Mouse (Mus musculus): Measurements from ENCODE around the gene Pigk. TPM values are rescaled to one million over a fixed set of nuclear protein-coding genes. Genes with fewer than 3 reads are reported as not detected.
"Not testable (repeated sequence)": the region's sequence is repeated elsewhere in the genome, so short reads cannot be mapped to it uniquely, and the experiment has no call there.

The Pigk gene
- polyA plus RNA-seq, 1 experiment from 2014 or later: 42.9 TPM

DNA sequence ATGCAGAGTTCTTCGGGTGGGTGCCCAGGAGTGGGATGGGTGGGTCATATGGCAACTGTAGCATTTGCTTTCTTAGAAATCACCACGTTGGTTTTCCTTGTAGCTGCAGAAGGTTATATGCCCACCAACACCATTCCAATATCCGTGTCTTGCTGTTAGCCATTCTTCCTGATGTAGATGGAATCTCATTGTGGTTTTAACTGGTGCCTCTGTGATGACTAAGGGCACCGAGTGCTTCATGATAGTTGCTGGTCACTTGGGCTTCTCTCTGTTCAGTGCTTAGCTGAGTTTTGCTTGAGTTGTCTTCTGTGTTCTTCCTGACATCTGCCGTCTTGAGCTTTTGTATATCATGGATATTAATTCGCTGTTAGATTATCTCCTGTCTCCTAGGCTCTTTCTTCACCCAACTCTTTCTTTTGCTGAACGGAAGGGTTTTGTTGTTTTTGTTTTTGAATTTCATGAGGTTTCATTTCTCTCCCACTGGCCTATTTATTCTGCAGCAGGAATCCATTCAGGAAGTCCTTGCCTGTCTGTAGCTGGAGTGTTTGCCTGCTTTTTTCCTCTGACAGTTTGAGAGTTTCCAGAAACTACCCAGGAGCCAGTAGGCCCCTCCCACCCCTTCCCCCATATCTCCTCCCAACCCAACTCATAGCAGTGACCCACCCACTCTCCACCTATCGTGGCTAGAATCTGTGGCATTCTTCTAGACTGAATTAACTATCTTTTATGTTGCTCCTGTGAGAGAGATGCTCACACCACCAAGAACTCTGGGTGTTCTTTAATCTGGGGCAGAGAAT is 50.8 kb downstream of the Pigk start:
- H3K9ac ChIP-seq (ENCODE audit: low read length): no peak overlapping the region
- DNase-seq (ENCODE audit: low spot score): no peak
- H3K9me3 ChIP-seq (ENCODE audit: control insufficient read depth, low read length): no peaks in the 10 kb centered on the region
- H3K36me3 ChIP-seq (ENCODE audit: control insufficient read depth, insufficient read depth, low read length): no peaks in the 10 kb centered on the region
- 0 out of 2 replicates have a peak overlapping the region, but pooled peaks have one; percentile 12 for H3K4me2 ChIP-seq (ENCODE audit: low read length)
- H3K4me1 ChIP-seq (replicated peaks; ENCODE audit: control insufficient read depth, insufficient read depth, low read length): peaks cover 22% of the 10 kb centered on the region
- ATAC-seq (replicated peaks; ENCODE audit: low FRiP score, low TSS enrichment, low read depth): no peak
- H3K27ac ChIP-seq (ENCODE audit: low read depth): peak overlapping the region; percentile 48; the same call in 1 of the 2 replicates
- no peaks in the 10 kb centered on the region for H3K27me3 ChIP-seq (replicated peaks; ENCODE audit: control insufficient read depth, insufficient read depth, low read length)
- H3K4me3 ChIP-seq (ENCODE audit: low read depth, low read length): no peak overlapping the region
- WGBS: 49% methylated on average over 8 of the region's 8 CpGs

DNA sequence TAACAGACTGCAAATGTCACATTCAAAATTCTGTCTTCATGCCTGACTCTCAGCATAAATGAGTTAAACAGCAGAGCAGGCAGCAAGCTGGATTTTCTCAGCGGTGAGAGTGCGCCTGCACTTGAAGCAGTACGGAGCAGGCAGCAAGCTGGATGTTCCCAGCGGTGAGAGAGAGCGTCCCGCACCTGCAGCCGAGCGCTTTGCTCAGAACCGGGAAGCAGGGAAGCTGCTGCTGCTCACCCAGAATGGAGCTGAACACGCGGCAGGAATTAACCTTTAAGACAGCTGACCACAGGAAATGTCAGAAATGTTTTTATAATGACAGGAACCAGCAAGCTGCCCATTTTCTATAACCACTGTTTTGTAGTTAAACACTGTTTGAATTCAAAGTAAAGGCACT is 53.6 kb downstream of the Pigk start:
- ATAC-seq (replicated peaks; ENCODE audit: low FRiP score, low TSS enrichment, low read depth): no peak
- no peak for DNase-seq (ENCODE audit: low spot score)
- H3K4me2 ChIP-seq (ENCODE audit: low read length): no peak overlapping the region
- H3K27me3 ChIP-seq (replicated peaks; ENCODE audit: control insufficient read depth, insufficient read depth, low read length): no peaks in the 10 kb centered on the region
- H3K4me1 ChIP-seq (replicated peaks; ENCODE audit: control insufficient read depth, insufficient read depth, low read length): peaks cover 18% of the 10 kb centered on the region
- H3K27ac ChIP-seq (ENCODE audit: low read depth): no peak overlapping the region
- 33% methylated on average over 11 of the region's 11 CpGs for WGBS
- no peak overlapping the region for H3K9ac ChIP-seq (ENCODE audit: low read length)
- H3K36me3 ChIP-seq (ENCODE audit: control insufficient read depth, insufficient read depth, low read length): no peaks in the 10 kb centered on the region
- H3K4me3 ChIP-seq (ENCODE audit: low read depth, low read length): no peak overlapping the region
- no peaks in the 10 kb centered on the region for H3K9me3 ChIP-seq (ENCODE audit: control insufficient read depth, low read length)

DNA sequence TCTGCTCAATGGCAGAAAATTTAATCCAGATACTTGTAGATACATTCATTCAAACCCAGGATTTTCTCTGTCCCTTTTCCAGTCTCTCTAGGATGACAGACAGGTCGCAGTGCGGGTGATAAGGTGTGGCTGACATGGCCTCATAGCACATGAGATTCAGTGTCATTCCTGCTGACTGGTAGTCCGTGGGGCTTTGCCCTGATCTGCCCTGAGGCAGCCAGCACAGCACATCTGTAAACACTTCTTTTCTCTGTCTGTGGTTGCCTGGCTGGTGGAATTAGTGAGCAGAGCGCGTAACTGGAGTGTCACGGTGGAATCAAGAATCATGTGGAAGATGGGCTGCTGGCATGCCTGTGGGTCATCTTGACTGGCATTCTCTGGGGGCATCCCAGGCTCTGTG is 56.2 kb downstream of the Pigk start:
- DNase-seq (ENCODE audit: low spot score) (no peak), ATAC-seq (replicated peaks; ENCODE audit: low FRiP score, low TSS enrichment, low read depth) (no peak)
- Histone ChIP-seq H3K27ac (ENCODE audit: low read depth) (no peak overlapping the region), H3K9ac (ENCODE audit: low read length) (no peak overlapping the region), H3K4me3 (ENCODE audit: low read depth, low read length) (no peak overlapping the region), H3K4me1 (replicated peaks; ENCODE audit: control insufficient read depth, insufficient read depth, low read length) (peaks cover 5% of the 10 kb centered on the region), H3K9me3 (ENCODE audit: control insufficient read depth, low read length) (no peaks in the 10 kb centered on the region), H3K27me3 (replicated peaks; ENCODE audit: control insufficient read depth, insufficient read depth, low read length) (no peaks in the 10 kb centered on the region), H3K36me3 (ENCODE audit: control insufficient read depth, insufficient read depth, low read length) (no peaks in the 10 kb centered on the region), H3K4me2 (ENCODE audit: low read length) (no peak overlapping the region)
- 75% methylated on average over 6 of the region's 6 CpGs for WGBS

DNA sequence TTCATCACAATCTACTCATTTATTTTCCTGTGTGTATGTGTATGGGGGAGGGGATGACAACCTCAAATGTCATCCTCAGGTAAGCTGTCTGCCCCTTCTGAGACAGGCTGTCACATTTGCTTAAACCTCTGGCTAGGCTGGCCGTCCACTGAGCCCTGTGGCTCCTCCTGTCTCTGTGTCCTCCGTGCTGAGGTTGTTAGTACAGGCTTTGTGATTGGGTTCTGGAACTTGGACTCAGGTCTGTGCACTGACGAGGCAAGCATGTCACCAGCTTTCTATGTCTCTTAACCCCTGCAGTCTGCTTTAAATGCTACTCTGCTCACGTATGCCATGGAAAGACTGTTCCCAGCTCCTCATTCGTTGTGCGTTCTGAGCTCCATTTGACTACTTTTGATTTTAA is 62.5 kb downstream of the Pigk start:
- Histone ChIP-seq H3K27me3 (replicated peaks; ENCODE audit: control insufficient read depth, insufficient read depth, low read length) (no peaks in the 10 kb centered on the region), H3K9ac (ENCODE audit: low read length) (no peak overlapping the region), H3K4me3 (ENCODE audit: low read depth, low read length) (no peak overlapping the region), H3K4me2 (ENCODE audit: low read length) (no peak overlapping the region), H3K36me3 (ENCODE audit: control insufficient read depth, insufficient read depth, low read length) (no peaks in the 10 kb centered on the region), H3K4me1 (replicated peaks; ENCODE audit: control insufficient read depth, insufficient read depth, low read length) (peaks cover 6% of the 10 kb centered on the region; the same call in 1 of the 2 replicates), H3K27ac (ENCODE audit: low read depth) (no peak overlapping the region), H3K9me3 (ENCODE audit: control insufficient read depth, low read length) (no peaks in the 10 kb centered on the region)
- WGBS: 80% methylated on average over 6 of the region's 6 CpGs
- DNase-seq (ENCODE audit: low spot score) (no peak), ATAC-seq (replicated peaks; ENCODE audit: low FRiP score, low TSS enrichment, low read depth) (no peak)

DNA sequence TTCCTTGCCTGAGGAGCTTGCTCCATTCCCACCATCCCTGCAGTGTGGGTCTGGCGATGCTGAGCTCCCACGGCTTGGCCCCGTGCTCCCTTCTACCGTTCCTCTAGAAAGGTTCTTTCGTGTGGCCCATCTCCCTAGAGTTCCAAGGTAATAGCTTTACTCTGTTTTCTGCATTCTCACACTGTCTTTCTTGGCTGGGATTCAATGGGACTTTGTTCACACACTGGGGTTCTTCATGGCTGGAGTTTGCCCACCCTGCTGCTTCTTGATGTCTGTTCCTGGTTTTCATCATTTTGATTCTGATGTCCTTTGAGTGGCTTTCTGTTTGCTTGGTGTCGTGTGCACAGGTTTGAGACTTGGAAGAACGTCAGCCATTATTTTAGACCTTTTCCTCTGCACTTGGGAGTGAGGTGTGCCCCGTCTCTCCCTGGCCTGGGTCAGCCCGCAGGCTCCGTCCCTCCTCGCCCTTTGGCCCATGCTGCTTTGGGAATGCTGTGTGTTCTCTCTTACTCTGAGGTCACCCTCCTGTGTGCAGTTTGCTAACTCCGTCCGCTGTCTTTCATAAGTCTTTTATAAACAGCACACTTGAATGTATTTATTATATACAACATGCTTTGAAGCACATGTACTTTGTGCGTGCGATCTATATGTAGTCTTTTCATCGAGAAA is 63.1 kb downstream of the Pigk start:
- no peaks in the 10 kb centered on the region for H3K27me3 ChIP-seq (replicated peaks; ENCODE audit: control insufficient read depth, insufficient read depth, low read length)
- WGBS: 43% methylated on average over 16 of the region's 16 CpGs
- no peak for ATAC-seq (replicated peaks; ENCODE audit: low FRiP score, low TSS enrichment, low read depth)

DNA sequence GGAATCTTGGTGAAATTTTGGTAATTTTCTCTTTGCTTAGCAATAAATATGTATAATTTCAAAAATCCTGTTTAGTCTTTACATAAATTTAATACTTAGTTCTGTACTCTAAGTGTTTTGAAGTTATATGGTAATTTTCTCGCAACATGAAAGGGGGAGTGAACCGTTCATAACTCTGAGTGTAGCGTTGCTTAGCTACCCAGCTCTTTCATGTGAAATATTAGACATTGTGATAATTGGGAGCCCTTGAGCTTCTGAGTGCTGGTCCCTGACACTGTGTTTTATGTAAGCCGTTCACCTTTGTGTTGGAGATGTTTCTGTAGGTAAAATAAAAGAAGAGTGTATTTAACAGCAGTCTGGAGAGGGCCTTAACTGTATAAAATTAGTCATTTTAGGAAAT is 65.9 kb downstream of the Pigk start:
- Histone ChIP-seq H3K27me3 (replicated peaks; ENCODE audit: control insufficient read depth, insufficient read depth, low read length) (no peaks in the 10 kb centered on the region), H3K4me3 (ENCODE audit: low read depth, low read length) (no peak overlapping the region), H3K4me2 (ENCODE audit: low read length) (no peak overlapping the region), H3K9ac (ENCODE audit: low read length) (no peak overlapping the region), H3K27ac (ENCODE audit: low read depth) (no peak overlapping the region), H3K9me3 (ENCODE audit: control insufficient read depth, low read length) (no peaks in the 10 kb centered on the region), H3K4me1 (replicated peaks; ENCODE audit: control insufficient read depth, insufficient read depth, low read length) (peaks cover 9% of the 10 kb centered on the region; the same call in 1 of the 2 replicates), H3K36me3 (ENCODE audit: control insufficient read depth, insufficient read depth, low read length) (no peaks in the 10 kb centered on the region)
- DNase-seq (ENCODE audit: low spot score) (no peak), ATAC-seq (replicated peaks; ENCODE audit: low FRiP score, low TSS enrichment, low read depth) (no peak)
- 87% methylated on average over 4 of the region's 4 CpGs for WGBS

More for the DNA sequence above, 63.1 kb downstream of the Pigk start:
- Histone ChIP-seq H3K36me3 (ENCODE audit: control insufficient read depth, insufficient read depth, low read length) (no peaks in the 10 kb centered on the region), H3K4me3 (ENCODE audit: low read depth, low read length) (no peak overlapping the region), H3K4me2 (ENCODE audit: low read length) (no peak overlapping the region), H3K9me3 (ENCODE audit: control insufficient read depth, low read length) (no peaks in the 10 kb centered on the region), H3K4me1 (replicated peaks; ENCODE audit: control insufficient read depth, insufficient read depth, low read length) (peaks cover 6% of the 10 kb centered on the region; the same call in 1 of the 2 replicates), H3K27ac (ENCODE audit: low read depth) (no peak overlapping the region), H3K9ac (ENCODE audit: low read length) (no peak overlapping the region)
- no peak for DNase-seq (ENCODE audit: low spot score)

DNA sequence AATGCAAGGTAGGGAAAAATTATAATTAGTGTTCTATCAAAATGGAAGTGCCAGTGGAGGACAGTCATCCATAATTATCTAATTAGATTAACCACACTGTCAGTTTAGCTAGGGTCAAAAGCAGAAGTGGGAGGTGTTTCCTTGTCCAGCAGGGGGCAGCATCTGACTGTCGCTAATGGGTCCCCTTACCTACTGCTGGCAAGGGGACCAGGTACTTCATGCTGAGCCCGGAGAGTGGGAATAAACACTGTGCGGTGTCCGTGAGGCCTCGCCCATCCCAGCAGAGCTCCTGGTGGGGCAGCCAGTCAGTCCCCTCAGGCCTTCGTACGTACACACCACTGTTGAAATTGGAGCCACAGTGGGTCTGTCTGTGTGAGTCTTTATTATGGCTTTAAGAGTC is 69.9 kb downstream of the Pigk start:
- Histone ChIP-seq H3K27ac (ENCODE audit: low read depth) (no peak overlapping the region), H3K27me3 (replicated peaks; ENCODE audit: control insufficient read depth, insufficient read depth, low read length) (no peaks in the 10 kb centered on the region), H3K36me3 (ENCODE audit: control insufficient read depth, insufficient read depth, low read length) (0 out of 2 replicates have a peak, but pooled peaks cover 9% of the 10 kb centered on the region), H3K4me1 (replicated peaks; ENCODE audit: control insufficient read depth, insufficient read depth, low read length) (0 out of 2 replicates have a peak, but pooled peaks cover 3% of the 10 kb centered on the region), H3K4me2 (ENCODE audit: low read length) (no peak overlapping the region), H3K9me3 (ENCODE audit: control insufficient read depth, low read length) (no peaks in the 10 kb centered on the region), H3K9ac (ENCODE audit: low read length) (no peak overlapping the region), H3K4me3 (ENCODE audit: low read depth, low read length) (no peak overlapping the region)
- WGBS: 13% methylated on average over 7 of the region's 7 CpGs
- DNase-seq (ENCODE audit: low spot score) (peak; percentile 85), ATAC-seq (replicated peaks; ENCODE audit: low FRiP score, low TSS enrichment, low read depth) (peak; percentile 86)

DNA sequence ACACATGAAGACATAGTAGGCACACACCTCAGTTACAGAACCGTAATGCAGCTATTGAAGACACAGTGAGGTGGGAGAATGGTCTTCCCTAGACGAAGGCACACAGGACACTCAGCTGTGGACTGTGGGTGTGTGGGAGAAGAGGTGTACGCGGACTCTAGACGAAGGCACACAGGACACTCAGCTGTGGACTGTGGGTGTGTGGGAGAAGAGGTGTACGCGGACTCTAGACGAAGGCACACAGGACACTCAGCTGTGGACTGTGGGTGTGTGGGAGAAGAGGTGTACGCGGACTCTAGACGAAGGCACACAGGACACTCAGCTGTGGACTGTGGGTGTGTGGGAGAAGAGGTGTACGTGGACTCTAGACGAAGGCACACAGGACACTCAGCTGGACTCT is 70.5 kb downstream of the Pigk start:
- 80% methylated on average over 7 of the region's 13 CpGs for WGBS
- H3K9me3 ChIP-seq (ENCODE audit: control insufficient read depth, low read length); H3K36me3 ChIP-seq (ENCODE audit: control insufficient read depth, insufficient read depth, low read length); H3K4me1 ChIP-seq (replicated peaks; ENCODE audit: control insufficient read depth, insufficient read depth, low read length); H3K27me3 ChIP-seq (replicated peaks; ENCODE audit: control insufficient read depth, insufficient read depth, low read length); H3K4me2 ChIP-seq (ENCODE audit: low read length); DNase-seq (ENCODE audit: low spot score); ATAC-seq (replicated peaks; ENCODE audit: low FRiP score, low TSS enrichment, low read depth); H3K9ac ChIP-seq (ENCODE audit: low read length); H3K27ac ChIP-seq (ENCODE audit: low read depth); H3K4me3 ChIP-seq (ENCODE audit: low read depth, low read length): not testable (repeated sequence)
